Comparison of ENCODE assay signal across 8 mouse cellular contexts in genomic region chr11:43569595-43569994, GRCm38 (mm10). TPM values are rescaled to one million over a fixed set of nuclear protein-coding genes. Genes with fewer than 3 reads are reported as not detected.
A peak's percentile ranks its signal among the peaks of the same experiment; 100 is the strongest.
DNase-seq lines count a peak whose midpoint lies in the region; ATAC-seq and TF ChIP-seq lines count a peak whose summit lies in the region.

No protein-coding gene starts in this region.

- peaks cover 42% of the 10 kb centered on the region for H3K4me1 ChIP-seq in cerebellum, adult 2 months (ENCODE audit: control insufficient read depth, insufficient read depth, low read length)
- peaks cover 6% of the 10 kb centered on the region for H3K4me1 ChIP-seq in hindbrain, embryonic 16.5 days (ENCODE audit: control insufficient read depth, insufficient read depth, low read depth, low read length)
- peaks cover 24% of the 10 kb centered on the region for H3K4me1 ChIP-seq in limb, embryonic 10.5 days
- peaks cover 97% of the 10 kb centered on the region for H3K4me1 ChIP-seq in megakaryocyte, embryonic 14.5 days

- H3K9ac ChIP-seq in hindbrain, embryonic 16.5 days (ENCODE audit: low read depth, low read length) = no peak overlapping the region

- 0 out of 2 replicates have a peak, but pooled peaks have one; percentile 40 for ATAC-seq in hindbrain, embryonic 16.5 days
- ATAC-seq in activated CD4-positive, CD25-positive, alpha-beta regulatory T cell, adult 4 months = no peak

- H3K4me2 ChIP-seq in hindbrain, embryonic 16.5 days (ENCODE audit: low read length) = no peak overlapping the region

- H3K27ac ChIP-seq in cerebellum, adult 2 months (ENCODE audit: insufficient read depth, low read length) = peak overlapping the region; percentile 67
- no peak overlapping the region for H3K27ac ChIP-seq in hindbrain, embryonic 16.5 days (ENCODE audit: low read depth, low read length)
- H3K27ac ChIP-seq in limb, embryonic 10.5 days = peak overlapping the region; percentile 51; the same call in 1 of the 2 replicates

- no peak for TF ChIP-seq POLR2A in cerebellum, adult 2 months (IDR thresholded peaks at IDR 0.05; ENCODE audit: borderline replicate concordance, insufficient read depth, low read length)

- H3K27me3 ChIP-seq in cerebellum, adult 2 months (ENCODE audit: control insufficient read depth, insufficient read depth, low read length) = no peaks in the 10 kb centered on the region
- no peaks in the 10 kb centered on the region for H3K27me3 ChIP-seq in hindbrain, embryonic 16.5 days (replicated peaks; ENCODE audit: control insufficient read depth, insufficient read depth, low read length)
- no peaks in the 10 kb centered on the region for H3K27me3 ChIP-seq in limb, embryonic 10.5 days (ENCODE audit: low read depth, poor library complexity, severe bottlenecking)
- H3K27me3 ChIP-seq in megakaryocyte, embryonic 14.5 days (replicated peaks) = no peaks in the 10 kb centered on the region

- H3K9me3 ChIP-seq in hindbrain, embryonic 16.5 days (ENCODE audit: control insufficient read depth, low read length) = no peaks in the 10 kb centered on the region
- no peaks in the 10 kb centered on the region for H3K9me3 ChIP-seq in limb, embryonic 10.5 days (replicated peaks)
- no peaks in the 10 kb centered on the region for H3K9me3 ChIP-seq in megakaryocyte, embryonic 14.5 days

- no peaks in the 10 kb centered on the region for H3K36me3 ChIP-seq in hindbrain, embryonic 16.5 days (ENCODE audit: control insufficient read depth, insufficient read depth, low read length)
- H3K36me3 ChIP-seq in limb, embryonic 10.5 days = peaks cover 56% of the 10 kb centered on the region
- H3K36me3 ChIP-seq in megakaryocyte, embryonic 14.5 days (replicated peaks; ENCODE audit: low read length) = peaks cover 45% of the 10 kb centered on the region

- DNase-seq in adrenal gland, postnatal 14 days = peak; percentile 84
- peak; percentile 94 to 97 for DNase-seq in cerebellum, adult 2 months
- DNase-seq in gastrocnemius, postnatal 25 days = peak; percentile 46
- no peak for DNase-seq in limb, embryonic 10.5 days (ENCODE audit: low spot score)
- no peak for DNase-seq in embryo, embryonic 11 days

- no peak for TF ChIP-seq CTCF in cerebellum, adult 2 months (IDR thresholded peaks at IDR 0.05; ENCODE audit: borderline replicate concordance, insufficient read depth, low read depth, low read length)

- under 1% methylated on average over 11 of the region's 11 CpGs for WGBS in cerebellum, adult 2 months
- 56% methylated on average over 11 of the region's 11 CpGs for WGBS in hindbrain, embryonic 16.5 days
- 83% methylated on average over 11 of the region's 11 CpGs for WGBS in limb, embryonic 10.5 days

- H3K4me3 ChIP-seq in cerebellum, adult 2 months (replicated peaks; ENCODE audit: insufficient read depth, low read depth, low read length) = peak overlapping the region; percentile 32
- no peak overlapping the region for H3K4me3 ChIP-seq in hindbrain, embryonic 16.5 days (ENCODE audit: low read length)
- H3K4me3 ChIP-seq in limb, embryonic 10.5 days = no peak overlapping the region
- peak overlapping the region; percentile 83 for H3K4me3 ChIP-seq in megakaryocyte, embryonic 14.5 days (replicated peaks)

RNA-seq across cellular contexts. Expression of gene 4933415A04Rik, which starts 17.2 kb away (rescaled TPM):
- 1.6 and 1.7 TPM in 2 replicates for total RNA-seq in adrenal gland, postnatal 14 days (2021)
- 1.5 and 1.6 TPM in 2 replicates for polyA plus RNA-seq in cerebellum, adult 2 months (2012; rRNA removed)
- not detected for total RNA-seq in gastrocnemius, postnatal 25 days (2021)
- polyA plus RNA-seq in hindbrain, embryonic 16.5 days (2015; fragmentation: Nextera tagmentation; extraction: Ambion mirVana) = 2.2 and 3.3 TPM in 2 replicates
- 9.7 and 11.2 TPM in 2 replicates for polyA plus RNA-seq in limb, embryonic 10.5 days (2016; fragmentation: Nextera tagmentation; extraction: Ambion mirVana)
- 0.65 TPM in 1 of 2 replicates, not detected in the other for polyA plus RNA-seq in megakaryocyte, embryonic 14.5 days (2012; ENCODE audit: insufficient read depth, low replicate concordance)
- polyA plus RNA-seq in activated CD4-positive, CD25-positive, alpha-beta regulatory T cell, adult 4 months (2017; shearing (Covaris generic)) = not detected

RNA-seq across cellular contexts. Expression of gene Fabp6, which starts 31.7 kb away (rescaled TPM):
- total RNA-seq in adrenal gland, postnatal 14 days (2021) = not detected in 2 replicates
- polyA plus RNA-seq in cerebellum, adult 2 months (2012; rRNA removed) = not detected in 2 replicates
- not detected for total RNA-seq in gastrocnemius, postnatal 25 days (2021)
- polyA plus RNA-seq in hindbrain, embryonic 16.5 days (2015; fragmentation: Nextera tagmentation; extraction: Ambion mirVana) = not detected in 2 replicates
- polyA plus RNA-seq in limb, embryonic 10.5 days (2016; fragmentation: Nextera tagmentation; extraction: Ambion mirVana) = not detected in 2 replicates
- polyA plus RNA-seq in megakaryocyte, embryonic 14.5 days (2012; ENCODE audit: insufficient read depth, low replicate concordance) = not detected in 2 replicates
- not detected for polyA plus RNA-seq in activated CD4-positive, CD25-positive, alpha-beta regulatory T cell, adult 4 months (2017; shearing (Covaris generic))

RNA-seq across cellular contexts. Expression of gene Ccnjl, which starts 41.0 kb away (rescaled TPM):
- 5.0 and 7.7 TPM in 2 replicates for total RNA-seq in adrenal gland, postnatal 14 days (2021)
- polyA plus RNA-seq in cerebellum, adult 2 months (2012; rRNA removed) = 8.4 and 10.5 TPM in 2 replicates
- total RNA-seq in gastrocnemius, postnatal 25 days (2021) = under 1 TPM in 1 of 2 experiments, not detected in 1; 0.21 TPM
- 7.1 and 10.7 TPM in 2 replicates for polyA plus RNA-seq in hindbrain, embryonic 16.5 days (2015; fragmentation: Nextera tagmentation; extraction: Ambion mirVana)
- polyA plus RNA-seq in limb, embryonic 10.5 days (2016; fragmentation: Nextera tagmentation; extraction: Ambion mirVana) = 36.3 and 40.6 TPM in 2 replicates
- polyA plus RNA-seq in megakaryocyte, embryonic 14.5 days (2012; ENCODE audit: insufficient read depth, low replicate concordance) = 13.9 and 46.5 TPM in 2 replicates
- under 1 TPM in 1 of 2 experiments, not detected in 1; 0.17 TPM for polyA plus RNA-seq in activated CD4-positive, CD25-positive, alpha-beta regulatory T cell, adult 4 months (2017; shearing (Covaris generic))

Comparison
In these comparisons a context has a peak if more than half of its experiments do, and no peak if none do; other contexts are left out.
1. DNase-seq: peak in adrenal gland, postnatal 14 days (single experiment), cerebellum, adult 2 months (2 of 2) and gastrocnemius, postnatal 25 days (single experiment); none in limb, embryonic 10.5 days (single experiment) and embryo, embryonic 11 days (single experiment).
2. H3K4me3 ChIP-seq: peak in cerebellum, adult 2 months (single experiment) and megakaryocyte, embryonic 14.5 days (single experiment); none in hindbrain, embryonic 16.5 days (single experiment) and limb, embryonic 10.5 days (single experiment).